Comparison of ENCODE assay signal across 18 mouse cellular contexts in genomic region chr4:95417075-95417474, GRCm38 (mm10).
DNase-seq lines count a peak whose midpoint lies in the region; ATAC-seq and TF ChIP-seq lines count a peak whose summit lies in the region.
"Had no signal": no experiment of that assay in that cellular context is flagged by ENCODE, and none has a peak within 500 bp of the region (broad histone marks: within the 10 kb centered on the region; RNA-seq: fewer than 3 reads in every experiment).

No protein-coding gene starts in this region.

- DNase-seq in kidney, adult 11 months: peak; percentile 41
- no peak for DNase-seq in ES-E14 (ENCODE audit: low read depth, low spot score)
- DNase-seq in adrenal gland, postnatal 25 days: peak; percentile 8
- DNase-seq in kidney, postnatal 14 days: peak; percentile 22
- no peak for DNase-seq in spleen, postnatal 14 days (ENCODE audit: low spot score in 2 of 2)
- no peak for DNase-seq in lung, postnatal 25 days (ENCODE audit: low spot score)
- no peak for DNase-seq in retina, postnatal 1 day
- DNase-seq: cerebellum, adult 2 months; lung, postnatal 36 days; midbrain, embryonic 14.5 days; thymus, adult 2 months had no signal

- H3K9me3 ChIP-seq in kidney, embryonic 15.5 days (replicated peaks): no peaks in the 10 kb centered on the region
- no peaks in the 10 kb centered on the region for H3K9me3 ChIP-seq in ES-E14 (ENCODE audit: control insufficient read depth, insufficient read depth, low read depth, low read length)
- H3K9me3 ChIP-seq: liver, embryonic 15.5 days; neural tube, embryonic 12.5 days had no signal

- H3K4me1 ChIP-seq in kidney, embryonic 15.5 days: no peaks in the 10 kb centered on the region
- peaks cover 0 to 2% of the 10 kb centered on the region in 2 experiments; a peak in 1 of 4 replicates for H3K4me1 ChIP-seq in ES-E14 (ENCODE audit: control insufficient read depth in 2 of 2, insufficient read depth in 2 of 2, low read length in 2 of 2, poor library complexity in 1 of 2)
- H3K4me1 ChIP-seq: limb, embryonic 12.5 days; liver, embryonic 15.5 days; neural tube, embryonic 12.5 days had no signal

- no peak overlapping the region for H3K4me2 ChIP-seq in kidney, embryonic 15.5 days
- H3K4me2 ChIP-seq: limb, embryonic 12.5 days; liver, embryonic 15.5 days; neural tube, embryonic 12.5 days had no signal

- in situ Hi-C loops in ES-E14 (cut with MboI; ENCODE audit: low sequenced_read_pairs in 2 of 2, unreplicated experiment in 2 of 2): no loop called here

- no peak overlapping the region for H3K9ac ChIP-seq in kidney, embryonic 15.5 days
- no peak overlapping the region for H3K9ac ChIP-seq in ES-E14 (ENCODE audit: insufficient read depth, low read depth, low read length, poor library complexity, severe bottlenecking)
- H3K9ac ChIP-seq: limb, embryonic 12.5 days; liver, embryonic 15.5 days; neural tube, embryonic 12.5 days had no signal

- no peaks in the 10 kb centered on the region for H3K36me3 ChIP-seq in kidney, embryonic 15.5 days
- H3K36me3 ChIP-seq in ES-E14 (ENCODE audit: control insufficient read depth, insufficient read depth, low read length, poor library complexity, severe bottlenecking): no peaks in the 10 kb centered on the region
- H3K36me3 ChIP-seq: limb, embryonic 12.5 days; liver, embryonic 15.5 days; neural tube, embryonic 12.5 days had no signal

- no peaks in the 10 kb centered on the region for H3K27me3 ChIP-seq in kidney, embryonic 15.5 days
- H3K27me3 ChIP-seq: limb, embryonic 12.5 days; liver, embryonic 15.5 days; neural tube, embryonic 12.5 days had no signal

- no peak overlapping the region for H3K27ac ChIP-seq in kidney, embryonic 15.5 days
- no peak overlapping the region for H3K27ac ChIP-seq in ES-E14 (ENCODE audit: insufficient read depth, low read depth, low read length, poor library complexity, severe bottlenecking)
- H3K27ac ChIP-seq: hindbrain, postnatal 0 days; limb, embryonic 12.5 days; liver, embryonic 15.5 days; neural tube, embryonic 12.5 days had no signal

- WGBS in kidney, embryonic 15.5 days: 53% methylated on average over 2 of the region's 2 CpGs

- no peak for ATAC-seq in kidney, embryonic 15.5 days (replicated peaks; ENCODE audit: low FRiP score)
- ATAC-seq: CD4-positive, CD25-positive, alpha-beta regulatory T cell, adult 4 months; forebrain, embryonic 16.5 days; hindbrain, postnatal 0 days had no signal

- no peak overlapping the region for H3K4me3 ChIP-seq in kidney, embryonic 15.5 days (replicated peaks)
- H3K4me3 ChIP-seq in ES-E14 (ENCODE audit: insufficient read depth in 1 of 2, low read depth in 1 of 2, low read length in 2 of 2, poor library complexity in 1 of 2, severe bottlenecking in 1 of 2): no peak overlapping the region
- H3K4me3 ChIP-seq: limb, embryonic 12.5 days; liver, embryonic 15.5 days; neural tube, embryonic 12.5 days had no signal

TF ChIP-seq in ES-E14, 5 proteins besides CTCF, POLR2A, EP300 and RAD21:
- no peak for TF ChIP-seq CHD2 (IDR thresholded peaks at IDR 0.05; ENCODE audit: low read depth, low read length)
- peak; percentile 57; the same call in 1 of the 2 replicates for TF ChIP-seq MAFK (IDR thresholded peaks at IDR 0.05; ENCODE audit: insufficient read depth, low read depth, low read length)
- no peak for TF ChIP-seq HCFC1 (IDR thresholded peaks at IDR 0.05; ENCODE audit: borderline replicate concordance, insufficient read depth, low read length)

Comparison
In these comparisons a context has a peak if more than half of its experiments do, and no peak if none do; other contexts are left out.
1. DNase-seq: peak in kidney, adult 11 months (single experiment), adrenal gland, postnatal 25 days (single experiment) and kidney, postnatal 14 days (single experiment); none in ES-E14 (single experiment), spleen, postnatal 14 days (0 of 2), lung, postnatal 25 days (single experiment) and retina, postnatal 1 day (single experiment).